Mouse (Mus musculus): ENCODE results near the gene Tbc1d22a.

- no peak for TF ChIP-seq POLR2A (IDR thresholded peaks at IDR 0.05; ENCODE audit: borderline replicate concordance, low read depth, low read length)
- TF ChIP-seq CTCF (IDR thresholded peaks at IDR 0.05; ENCODE audit: low read depth, low read length) = no peak
These were observed 328.1 kb downstream of the Tbc1d22a start for GRCm38 (mm10) chr15:86542371-86542770.

All from bone marrow macrophage, adult 2 months (primary cell).